Mouse (Mus musculus) limb, embryonic 14.5 days (tissue): Measurements from ENCODE around the gene Gm20431. TPM values are rescaled to one million over a fixed set of nuclear protein-coding genes. Genes with fewer than 3 reads are reported as not detected.
A peak's percentile ranks its signal among the peaks of the same experiment; 100 is the strongest.

Source experiments
- ATAC-seq: fragments of 200-750 bp; cut with Nextera tagmentation; 2 replicates; pipeline ENCODE4 v1.8.0; 2017; ENCODE audit warnings: low read depth, moderate number of reproducible peaks, moderate TSS enrichment; ENCODE audit not compliant: low FRiP score
- DNase-seq: peaks from one replicate; pipeline ENCODE4 v3.0.0-alpha.2; 2015; ENCODE audit warnings: low spot score
- H3K27ac ChIP-seq: fragments of 300-500 bp; sonication (generic); replicated peaks from 2 replicates; pipeline ENCODE4 v1.5.1; 2014; ENCODE audit warnings: low read depth, mild to moderate bottlenecking, low read length, moderate library complexity, mixed read lengths
- H3K27me3 ChIP-seq: fragments of 300-500 bp; sonication (generic); 2 replicates; pipeline ENCODE4 v1.6.1; 2014; ENCODE audit warnings: low read length, mixed read lengths; ENCODE audit not compliant: control insufficient read depth, insufficient read depth
- H3K36me3 ChIP-seq: fragments of 300-500 bp; sonication (generic); 2 replicates; pipeline ENCODE4 v1.6.1; 2014; ENCODE audit warnings: mild to moderate bottlenecking, low read length, moderate library complexity, mixed read lengths; ENCODE audit not compliant: control insufficient read depth, insufficient read depth
- H3K4me1 ChIP-seq: fragments of 300-500 bp; sonication (generic); 2 replicates; pipeline ENCODE4 v1.6.1; 2014; ENCODE audit warnings: antibody characterized with exemption, low read length, mixed read lengths; ENCODE audit not compliant: control insufficient read depth, insufficient read depth
- H3K4me2 ChIP-seq: fragments of 300-500 bp; sonication (generic); replicated peaks from 2 replicates; pipeline ENCODE4 v1.6.1; 2014; ENCODE audit warnings: low read depth, mild to moderate bottlenecking, low read length, moderate library complexity; ENCODE audit not compliant: severe bottlenecking
- H3K4me3 ChIP-seq: fragments of 300-500 bp; sonication (generic); replicated peaks from 2 replicates; pipeline ENCODE4 v1.5.1; 2014; ENCODE audit warnings: low read length
- H3K9ac ChIP-seq: fragments of 300-500 bp; sonication (generic); 2 replicates; pipeline ENCODE4 v1.6.1; 2014; ENCODE audit warnings: mild to moderate bottlenecking, low read depth, low read length, moderate library complexity; ENCODE audit not compliant: severe bottlenecking
- H3K9me3 ChIP-seq: fragments of 300-500 bp; sonication (generic); 2 replicates; pipeline ENCODE4 v1.6.1; 2016; ENCODE audit warnings: low read length; ENCODE audit not compliant: control insufficient read depth
- POLR2A ChIP-seq: fragments of 200-500 bp; IDR thresholded peaks from 2 replicates; pipeline ENCODE4 v1.8.0; 2012; ENCODE audit warnings: inconsistent platforms, mild to moderate bottlenecking, moderate library complexity, borderline replicate concordance; ENCODE audit not compliant: insufficient read depth, insufficient read length; ENCODE audit errors: extremely low read depth
- WGBS: fragments of 180-500 bp; shearing (Covaris S2); extraction: QIAGEN DNeasy Blood & Tissue Kit; methylation state at CpG from one replicate; pipeline ENCODE4 v1.1.7; 2014; 5-methylcytosine and 5-hydroxymethylcytosine counted together
- polyA plus RNA-seq, 2 experiments: library from polyadenylated mRNA; depleted of rRNA in 1 of 2; stranded (reverse) in 1 of 2; unstranded in 1 of 2; fragments of >200 nt; fragmentation: Nextera tagmentation in 1 of 2; extraction: Ambion mirVana in 1 of 2; gene quantifications; 2 replicates each; pipeline versions ENCODE4 v1.2.1 to v1.2.3; 2012 to 2014

Gene Gm20431
- polyA plus RNA-seq, 2 experiments = 6.1 to 7.5 TPM

DNA sequence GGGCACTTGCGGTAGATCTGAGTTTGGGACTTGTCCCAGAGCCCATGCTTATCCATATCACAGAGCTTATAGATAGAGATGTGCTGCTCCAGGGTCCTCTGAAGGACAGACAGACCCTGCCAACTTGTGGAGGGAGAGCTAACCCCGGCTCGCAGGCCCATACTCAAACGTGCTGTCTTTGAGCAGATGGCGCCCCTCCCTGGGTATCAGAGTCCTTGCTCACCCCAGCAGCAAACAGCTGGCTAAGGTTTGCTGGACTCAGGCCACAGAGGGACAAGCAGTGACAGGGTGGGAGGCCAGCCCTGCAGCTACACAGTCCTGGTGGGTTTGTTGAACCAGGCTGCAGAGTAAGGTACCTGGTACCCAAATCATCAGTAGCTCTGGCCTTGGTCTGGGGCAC, 58.3 kb downstream of the Gm20431 start:
- H3K36me3 ChIP-seq = peaks cover 16% of the 10 kb centered on the region
- no peak overlapping the region for H3K4me3 ChIP-seq
- peaks cover 9% of the 10 kb centered on the region; the same call in 1 of the 2 replicates for H3K4me1 ChIP-seq
- DNase-seq (no peak), ATAC-seq (0 out of 2 replicates have a peak, but pooled peaks have one; percentile 24)
- no peaks in the 10 kb centered on the region for H3K27me3 ChIP-seq
- H3K27ac ChIP-seq = no peak overlapping the region
- H3K9me3 ChIP-seq = no peaks in the 10 kb centered on the region
- no peak overlapping the region for H3K9ac ChIP-seq
- TF ChIP-seq POLR2A = no peak
- 40% methylated on average over 5 of the region's 5 CpGs for WGBS
- H3K4me2 ChIP-seq = no peak overlapping the region

DNA sequence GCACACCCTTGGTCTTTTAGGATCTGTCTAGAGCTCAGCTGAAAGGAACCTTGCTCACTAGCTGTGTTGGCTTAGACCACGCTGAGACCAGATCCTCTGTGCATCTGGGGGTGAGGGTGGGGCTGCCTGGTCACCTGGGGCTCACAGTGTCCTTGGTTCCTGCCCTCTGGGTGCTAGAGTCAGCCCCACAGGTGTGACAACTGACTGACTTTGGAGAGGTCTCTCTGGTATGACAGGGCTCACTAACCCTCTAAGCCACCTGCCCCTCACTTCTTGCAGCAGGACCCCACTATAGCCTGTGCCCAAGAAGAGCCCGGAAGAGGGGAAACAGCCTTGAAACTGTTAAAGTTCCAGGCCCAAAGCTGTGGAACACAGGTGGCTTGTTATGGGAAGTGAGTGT, 58.9 kb downstream of the Gm20431 start:
- no peak overlapping the region for H3K4me3 ChIP-seq
- H3K27ac ChIP-seq = no peak overlapping the region
- no peak overlapping the region for H3K4me2 ChIP-seq
- H3K9ac ChIP-seq = no peak overlapping the region
- no peaks in the 10 kb centered on the region for H3K27me3 ChIP-seq
- no peaks in the 10 kb centered on the region for H3K9me3 ChIP-seq
- DNase-seq = no peak
- ATAC-seq = no peak
- WGBS = 71% methylated on average over 2 of the region's 2 CpGs
- H3K4me1 ChIP-seq = peaks cover 14% of the 10 kb centered on the region
- H3K36me3 ChIP-seq = peaks cover 13% of the 10 kb centered on the region
- TF ChIP-seq POLR2A = no peak

DNA sequence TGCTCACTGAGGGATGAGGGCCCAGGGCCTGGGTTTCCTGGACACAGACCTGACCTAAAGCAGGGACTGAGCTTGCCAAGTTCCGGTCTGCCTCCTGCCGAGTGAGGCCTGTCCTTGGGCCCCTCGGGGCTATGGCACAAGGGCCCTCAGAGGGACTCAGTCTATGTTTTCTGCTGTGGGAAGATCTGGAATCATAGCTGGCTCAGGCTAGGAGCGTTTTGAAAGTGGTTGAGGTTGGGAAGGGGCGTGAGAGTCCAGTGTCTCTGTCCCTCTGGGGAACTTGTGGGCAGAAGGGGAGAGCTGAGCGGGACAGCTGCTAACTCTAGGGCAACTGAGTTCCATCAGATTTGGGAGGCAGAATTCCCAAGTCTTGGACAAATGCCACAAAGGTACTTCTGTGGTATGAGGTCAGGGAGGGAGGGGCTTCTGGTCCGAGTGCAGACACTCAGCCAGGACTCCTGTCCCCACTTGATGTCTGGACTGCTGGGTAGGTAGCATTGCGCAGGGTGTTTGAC, 60.8 kb downstream of the Gm20431 start:
- Histone ChIP-seq H3K9me3 (no peaks in the 10 kb centered on the region), H3K36me3 (no peaks in the 10 kb centered on the region), H3K4me2 (no peak overlapping the region), H3K9ac (no peak overlapping the region), H3K4me1 (peaks cover 32% of the 10 kb centered on the region), H3K27me3 (no peaks in the 10 kb centered on the region), H3K27ac (no peak overlapping the region), H3K4me3 (no peak overlapping the region)
- DNase-seq (no peak), ATAC-seq (no peak)
- no peak for TF ChIP-seq POLR2A
- 69% methylated on average over 8 of the region's 8 CpGs for WGBS

DNA sequence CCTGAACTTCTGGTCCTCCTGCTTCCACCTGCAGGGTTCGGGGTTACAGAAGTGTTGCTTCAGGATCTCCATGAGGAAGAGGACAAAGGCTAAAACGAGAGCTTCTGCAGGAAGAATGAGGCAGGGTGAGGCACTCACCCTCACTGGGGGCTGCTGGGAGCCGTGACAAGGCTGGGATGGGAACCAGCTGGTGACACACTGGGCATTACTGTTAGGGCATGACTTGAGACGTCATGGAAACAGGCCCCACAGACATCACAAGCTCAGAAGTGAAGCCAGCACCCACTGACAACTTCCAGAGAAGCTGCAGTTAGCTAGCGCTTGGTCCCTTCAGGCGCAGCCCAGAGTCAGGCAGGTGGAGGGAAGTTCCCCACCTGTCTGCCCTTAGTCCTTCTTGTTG, 61.4 kb downstream of the Gm20431 start:
- DNase-seq = no peak
- Histone ChIP-seq H3K27ac (no peak overlapping the region), H3K4me1 (peaks cover 37% of the 10 kb centered on the region), H3K4me3 (no peak overlapping the region), H3K9me3 (no peaks in the 10 kb centered on the region), H3K36me3 (no peaks in the 10 kb centered on the region), H3K9ac (no peak overlapping the region), H3K27me3 (no peaks in the 10 kb centered on the region), H3K4me2 (no peak overlapping the region)
- WGBS = 70% methylated on average over 6 of the region's 6 CpGs
- TF ChIP-seq POLR2A = no peak
- ATAC-seq = no peak

DNA sequence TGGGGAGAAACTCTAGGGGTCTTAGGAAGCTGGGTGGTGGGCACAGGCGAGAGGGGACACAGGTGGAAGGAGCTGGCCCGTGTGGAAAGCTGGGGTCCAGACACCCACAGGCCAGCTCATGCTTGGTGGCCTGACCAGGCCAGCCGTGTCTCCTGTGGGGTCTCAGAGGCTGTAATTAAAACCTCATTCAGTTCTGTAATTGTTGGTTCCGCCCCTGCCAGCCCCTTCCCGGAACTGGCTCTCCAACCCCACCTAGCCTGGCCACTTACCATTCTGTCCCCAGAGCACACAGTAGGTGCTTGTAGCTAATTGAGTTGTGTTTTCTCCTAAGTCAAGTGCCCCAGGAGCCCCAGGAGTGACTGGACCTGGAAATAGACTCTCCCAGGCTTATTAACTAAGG, 62.1 kb downstream of the Gm20431 start:
- ATAC-seq (no peak), DNase-seq (no peak)
- Histone ChIP-seq H3K4me3 (no peak overlapping the region), H3K4me2 (no peak overlapping the region), H3K9me3 (no peaks in the 10 kb centered on the region), H3K9ac (no peak overlapping the region), H3K4me1 (peaks cover 43% of the 10 kb centered on the region), H3K27ac (no peak overlapping the region), H3K27me3 (no peaks in the 10 kb centered on the region), H3K36me3 (no peaks in the 10 kb centered on the region)
- TF ChIP-seq POLR2A = no peak
- 39% methylated on average over 5 of the region's 5 CpGs for WGBS

DNA sequence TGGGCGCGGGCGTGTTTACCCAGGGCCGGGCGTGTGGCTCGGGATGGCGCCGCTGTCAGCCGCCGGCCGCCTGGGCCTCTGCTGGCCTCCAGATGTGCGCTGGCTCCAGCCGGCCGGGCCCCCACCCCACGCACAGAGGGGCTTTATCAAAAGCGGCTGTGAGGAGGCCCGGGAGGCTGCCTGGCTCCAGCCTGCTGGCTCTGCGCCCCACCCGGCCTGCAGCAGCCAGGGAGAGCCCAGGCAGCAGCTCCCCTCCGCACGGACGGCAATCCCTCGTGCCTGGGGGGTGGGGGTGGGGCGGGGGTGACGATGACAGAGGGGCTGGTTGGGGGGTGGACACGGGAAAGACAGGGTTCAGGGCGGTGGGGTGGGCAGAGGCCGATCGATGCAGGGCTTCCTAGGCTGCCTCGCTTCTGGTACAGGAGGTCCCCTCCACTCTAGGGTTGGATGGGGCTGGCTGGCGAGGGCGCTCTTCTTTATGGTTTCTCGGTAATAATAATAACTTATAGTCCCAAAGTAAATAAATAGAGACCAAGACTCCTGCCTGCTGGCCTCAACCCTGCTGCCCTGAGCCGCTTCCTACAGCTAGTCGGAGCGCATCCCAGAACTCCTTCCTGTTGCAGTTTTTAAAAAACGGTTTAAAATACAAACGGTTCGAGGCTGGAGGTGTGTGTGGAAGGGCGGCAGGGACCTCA, 63.7 kb downstream of the Gm20431 start:
- H3K27me3 ChIP-seq = no peaks in the 10 kb centered on the region
- H3K4me1 ChIP-seq = peaks cover 53% of the 10 kb centered on the region
- TF ChIP-seq POLR2A = no peak
- H3K36me3 ChIP-seq = no peaks in the 10 kb centered on the region
- peak overlapping the region; percentile 24 for H3K4me3 ChIP-seq
- 12% methylated on average over 32 of the region's 40 CpGs for WGBS
- no peaks in the 10 kb centered on the region for H3K9me3 ChIP-seq
- H3K27ac ChIP-seq = peak overlapping the region; percentile 89
- peak overlapping the region; percentile 51 for H3K4me2 ChIP-seq
- peak; percentile 83 for ATAC-seq
- H3K9ac ChIP-seq = peak overlapping the region; percentile 41; the same call in 1 of the 2 replicates
- DNase-seq = peak; percentile 88
